Comparison of ENCODE assay signal across 29 mouse cellular contexts in the genomic region with DNA sequence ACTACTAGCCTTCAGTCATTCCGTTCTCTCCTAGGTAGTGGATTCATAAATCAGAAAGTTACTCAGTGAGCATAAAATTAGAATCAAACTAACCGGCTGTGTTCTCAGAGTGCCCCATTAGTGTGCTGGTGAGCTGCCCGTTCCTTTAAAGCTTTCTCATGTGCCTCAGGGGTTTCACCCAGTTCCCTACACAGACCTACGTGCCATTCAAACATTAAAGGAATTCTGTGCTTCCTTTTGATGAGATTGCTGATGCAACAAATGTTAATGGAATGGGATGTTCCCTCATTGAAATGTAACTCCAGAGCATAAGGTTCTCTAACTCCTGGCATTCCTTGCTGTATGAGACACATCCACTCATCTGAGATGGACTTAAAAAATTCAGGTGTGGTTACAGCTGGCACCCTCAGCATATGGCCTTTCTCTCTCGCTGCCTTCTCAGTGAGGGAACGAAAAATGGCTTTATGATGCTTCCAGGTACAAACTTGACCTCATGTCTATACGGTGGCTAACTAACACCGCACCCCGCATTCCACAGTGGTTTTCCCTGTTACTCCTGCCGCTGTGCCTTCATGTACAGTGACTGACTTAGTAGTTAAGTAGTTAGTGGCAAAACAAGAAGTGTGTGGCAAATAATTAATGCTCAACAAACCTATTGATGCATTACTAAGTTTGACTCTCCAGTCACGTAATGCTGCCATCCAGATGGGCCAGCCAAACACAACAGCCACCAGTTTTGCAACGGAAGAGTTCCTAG. TPM values are rescaled to one million over a fixed set of nuclear protein-coding genes. Genes with fewer than 3 reads are reported as not detected.
DNase-seq lines count a peak whose midpoint lies in the region; ATAC-seq and TF ChIP-seq lines count a peak whose summit lies in the region.
"Had no signal": no experiment of that assay in that cellular context is flagged by ENCODE, and none has a peak within 500 bp of the region (broad histone marks: within the 10 kb centered on the region; RNA-seq: fewer than 3 reads in every experiment).

No protein-coding gene starts in this region.

- TF ChIP-seq CTCF in kidney, postnatal 0 days (IDR thresholded peaks at IDR 0.05; ENCODE audit: low read depth) = no peak
- no peak for TF ChIP-seq CTCF in Patski (IDR thresholded peaks at IDR 0.05)

- POLR2A ChIA-PET in Patski (lab: Charles Lee) = interaction anchor here (0.5 kb wide), 1 partner anchor 57 kb away, joined by 3 read pairs; no protein-coding TSS in a partner anchor

- H3K27ac ChIP-seq in kidney, embryonic 14.5 days (ENCODE audit: low read depth, low read length) = no peak overlapping the region
- H3K27ac ChIP-seq in kidney, postnatal 0 days = no peak overlapping the region
- H3K27ac ChIP-seq: embryonic facial prominence, embryonic 12.5 days; embryonic facial prominence, embryonic 15.5 days; forebrain, embryonic 15.5 days; heart, embryonic 15.5 days; hindbrain, embryonic 10.5 days; hindbrain, embryonic 13.5 days had no signal

- no peaks in the 10 kb centered on the region for H3K27me3 ChIP-seq in kidney, embryonic 14.5 days (ENCODE audit: control insufficient read depth, insufficient read depth, low read length)
- no peaks in the 10 kb centered on the region for H3K27me3 ChIP-seq in kidney, postnatal 0 days (ENCODE audit: insufficient read depth, low read length)
- H3K27me3 ChIP-seq in Patski = no peaks in the 10 kb centered on the region
- H3K27me3 ChIP-seq: embryonic facial prominence, embryonic 12.5 days; embryonic facial prominence, embryonic 15.5 days; forebrain, embryonic 15.5 days; heart, embryonic 12.5 days; heart, embryonic 15.5 days; hindbrain, embryonic 13.5 days had no signal

- intact Hi-C loops in left cerebral cortex, postnatal 25 days (cut with DNase I) = no loop called here

- no peak overlapping the region; the same call in 1 of the 2 replicates for H3K4me2 ChIP-seq in kidney, embryonic 14.5 days (replicated peaks; ENCODE audit: low read depth, low read length)
- H3K4me2 ChIP-seq in kidney, postnatal 0 days (ENCODE audit: low read length) = no peak overlapping the region
- H3K4me2 ChIP-seq: embryonic facial prominence, embryonic 12.5 days; embryonic facial prominence, embryonic 15.5 days; forebrain, embryonic 15.5 days; heart, embryonic 12.5 days; heart, embryonic 15.5 days; hindbrain, embryonic 13.5 days had no signal

- 61% methylated on average over 12 of the region's 12 CpGs for whole genome bisulfite sequencing in kidney, embryonic 14.5 days
- WGBS in kidney, postnatal 0 days = 53% methylated on average over 12 of the region's 12 CpGs

- CTCF ChIA-PET in Patski (lab: Charles Lee) = interaction anchor here (1.0 to 1.5 kb wide), 4 partner anchors 16 to 243 kb away, joined by 3 to 5 read pairs (median 3); partner anchors contain the start of gene Pon2

- H3K9ac ChIP-seq in kidney, embryonic 14.5 days (ENCODE audit: low read depth, low read length) = no peak overlapping the region
- H3K9ac ChIP-seq in kidney, postnatal 0 days (ENCODE audit: low read depth, low read length) = no peak overlapping the region
- H3K9ac ChIP-seq: embryonic facial prominence, embryonic 12.5 days; embryonic facial prominence, embryonic 15.5 days; forebrain, embryonic 15.5 days; heart, embryonic 12.5 days; heart, embryonic 15.5 days; hindbrain, embryonic 13.5 days had no signal

- DNase-seq in kidney, adult 11 months = no peak
- peak; percentile 9 for DNase-seq in kidney, postnatal 0 days (ENCODE audit: low spot score)
- DNase-seq in kidney, postnatal 10 days = no peak
- DNase-seq in Patski (ENCODE audit: low read depth, low spot score) = peak; percentile 57
- peak; percentile 5 for DNase-seq in gonadal fat pad, adult 2 months (ENCODE audit: low read depth)
- no peak for DNase-seq in left cerebral cortex, postnatal 25 days (ENCODE audit: low spot score in 2 of 2)
- DNase-seq: adrenal gland, adult 2 months; adrenal gland, postnatal 14 days; cerebellum, adult 11 months; cerebellum, adult 2 months; cerebellum, adult 9-11 months; cerebellum, postnatal 25 days; gastrocnemius, postnatal 25 days; heart, postnatal 10 days; heart, postnatal 36 days had no signal

- in situ Hi-C loops in Patski (cut with MboI; ENCODE audit: low pct_unique_long_range_greater_than_20kb) = no loop called here

- H3K4me3 ChIP-seq in kidney, embryonic 14.5 days (ENCODE audit: low read length) = no peak overlapping the region
- no peak overlapping the region for H3K4me3 ChIP-seq in kidney, postnatal 0 days (replicated peaks; ENCODE audit: low read depth, low read length)
- H3K4me3 ChIP-seq: embryonic facial prominence, embryonic 12.5 days; embryonic facial prominence, embryonic 15.5 days; forebrain, embryonic 15.5 days; heart, embryonic 12.5 days; heart, embryonic 15.5 days; hindbrain, embryonic 10.5 days; hindbrain, embryonic 13.5 days had no signal

- ATAC-seq in kidney, embryonic 14.5 days (ENCODE audit: low FRiP score, low TSS enrichment) = peak; percentile 36; the same call in 1 of the 2 replicates
- ATAC-seq in kidney, postnatal 0 days (replicated peaks; ENCODE audit: low FRiP score, low read depth) = peak; percentile 53
- peak; percentile 69 for ATAC-seq in Patski
- ATAC-seq: CD4-positive, CD25-positive, alpha-beta regulatory T cell, adult 4 months; forebrain, embryonic 15.5 days; hindbrain, embryonic 16.5 days had no signal

- 0 out of 2 replicates have a peak, but pooled peaks cover 4% of the 10 kb centered on the region for H3K36me3 ChIP-seq in kidney, embryonic 14.5 days (ENCODE audit: control insufficient read depth, insufficient read depth, low read length)
- H3K36me3 ChIP-seq in kidney, postnatal 0 days (ENCODE audit: insufficient read depth, low read length) = 0 out of 2 replicates have a peak, but pooled peaks cover 2% of the 10 kb centered on the region
- H3K36me3 ChIP-seq: embryonic facial prominence, embryonic 15.5 days had no signal

- no peaks in the 10 kb centered on the region for H3K9me3 ChIP-seq in kidney, embryonic 14.5 days (ENCODE audit: control insufficient read depth, low read length)
- H3K9me3 ChIP-seq in kidney, postnatal 0 days (replicated peaks; ENCODE audit: low read length) = no peaks in the 10 kb centered on the region
- H3K9me3 ChIP-seq: embryonic facial prominence, embryonic 12.5 days; embryonic facial prominence, embryonic 15.5 days; forebrain, embryonic 15.5 days; heart, embryonic 12.5 days; heart, embryonic 15.5 days; hindbrain, embryonic 10.5 days; hindbrain, embryonic 13.5 days had no signal

- H3K4me1 ChIP-seq in kidney, embryonic 14.5 days (ENCODE audit: control insufficient read depth, insufficient read depth, low read length) = no peaks in the 10 kb centered on the region; the same call in 1 of the 2 replicates
- H3K4me1 ChIP-seq in kidney, postnatal 0 days (replicated peaks; ENCODE audit: insufficient read depth, low read length) = no peaks in the 10 kb centered on the region
- H3K4me1 ChIP-seq: embryonic facial prominence, embryonic 12.5 days; embryonic facial prominence, embryonic 15.5 days; forebrain, embryonic 15.5 days; heart, embryonic 12.5 days; heart, embryonic 15.5 days; hindbrain, embryonic 13.5 days had no signal

RNA-seq across cellular contexts. Expression of gene Pon1, which starts 54.7 kb away (rescaled TPM):
- polyA plus RNA-seq in kidney, embryonic 14.5 days (2014; fragmentation: Nextera tagmentation; extraction: Ambion mirVana) = 0.37 TPM in 1 of 2 replicates, not detected in the other
- polyA plus RNA-seq in kidney, postnatal 0 days (2015; fragmentation: Nextera tagmentation; extraction: Ambion mirVana) = 0.09 and 0.54 TPM in 2 replicates
- polyA plus RNA-seq in Patski (2021) = not detected
- 0.70 and 1.6 TPM in 2 replicates for polyA plus RNA-seq in gonadal fat pad, adult 2 months (2012; rRNA removed)
- not detected for total RNA-seq in left cerebral cortex, postnatal 25 days (2021)
- total RNA-seq: common myeloid progenitor, adult 5-6 weeks; granulocyte monocyte progenitor cell, adult 5-6 weeks; MEL had no signal
- polyA plus RNA-seq: C2C12; CD4-positive, CD25-positive, alpha-beta regulatory T cell, adult 4 months; cerebellum, adult 2 months; heart, embryonic 12.5 days; heart, embryonic 15.5 days; hindbrain, embryonic 10.5 days had no signal

Comparison
In these comparisons a context has a peak if more than half of its experiments do, and no peak if none do; other contexts are left out.
1. DNase-seq: peak in kidney, postnatal 0 days (single experiment), Patski (single experiment) and gonadal fat pad, adult 2 months (single experiment); none in kidney, adult 11 months (single experiment), kidney, postnatal 10 days (single experiment) and left cerebral cortex, postnatal 25 days (0 of 2).
2. Peak in every context shown above with its lines, with median percentiles within 50 percentile points of each other: ATAC-seq.